Mouse (Mus musculus): ENCODE results near the gene Mdk. TPM values are rescaled to one million over a fixed set of nuclear protein-coding genes. Genes with fewer than 3 reads are reported as not detected.
A peak's percentile ranks its signal among the peaks of the same experiment; 100 is the strongest.

Mdk gene
- polyA plus RNA-seq (2014; fragmentation: Nextera tagmentation; extraction: Ambion mirVana) = 842 and 965 TPM in 2 replicates

GRCm38 (mm10) chr2:91932160-91932711 lies at the start of gene Mdk:
Gene Mdk, minus strand, starts transcription at chr2:91932297.
- Histone ChIP-seq H3K4me2 (peak within 1 kb of the TSS; percentile 83), H3K9me3 (replicated peaks; ENCODE audit: control insufficient read depth, low read length) (no peaks in the 10 kb centered on the region), H3K9ac (ENCODE audit: low read depth, low read length) (peak within 1 kb of the TSS; percentile 90), H3K4me3 (ENCODE audit: low read depth, low read length) (peak within 1 kb of the TSS; percentile 67), H3K27ac (ENCODE audit: low read depth, low read length) (peak within 1 kb of the TSS; percentile 96), H3K27me3 (ENCODE audit: control insufficient read depth, insufficient read depth, low read length) (peaks cover 4% of the 10 kb centered on the region; the same call in 1 of the 2 replicates), H3K4me1 (ENCODE audit: control insufficient read depth, insufficient read depth, low read length) (peaks cover 34% of the 10 kb centered on the region), H3K36me3 (ENCODE audit: control insufficient read depth, insufficient read depth, low read length) (peaks cover 24% of the 10 kb centered on the region)
- ATAC-seq (replicated peaks; ENCODE audit: insufficient number of reproducible peaks, low FRiP score, low TSS enrichment) = peak; percentile 43
- WGBS (ENCODE audit: insufficient replicate concordance) = under 1% methylated on average over 16 of the region's 16 CpGs

GRCm38 (mm10) chr2:91980830-91981229 lies 48.7 kb upstream of the Mdk start:
- no peak overlapping the region for H3K27ac ChIP-seq (ENCODE audit: low read depth, low read length)
- H3K4me3 ChIP-seq (ENCODE audit: low read depth, low read length) = no peak overlapping the region
- H3K27me3 ChIP-seq (ENCODE audit: control insufficient read depth, insufficient read depth, low read length) = peaks cover 16% of the 10 kb centered on the region
- H3K4me2 ChIP-seq = no peak overlapping the region
- H3K36me3 ChIP-seq (ENCODE audit: control insufficient read depth, insufficient read depth, low read length) = no peaks in the 10 kb centered on the region
- WGBS (ENCODE audit: insufficient replicate concordance) = 30% methylated on average over 5 of the region's 5 CpGs
- no peak overlapping the region for H3K9ac ChIP-seq (ENCODE audit: low read depth, low read length)
- ATAC-seq (replicated peaks; ENCODE audit: insufficient number of reproducible peaks, low FRiP score, low TSS enrichment) = no peak
- no peaks in the 10 kb centered on the region for H3K9me3 ChIP-seq (replicated peaks; ENCODE audit: control insufficient read depth, low read length)
- peaks cover 36% of the 10 kb centered on the region for H3K4me1 ChIP-seq (ENCODE audit: control insufficient read depth, insufficient read depth, low read length)

GRCm38 (mm10) chr2:91980245-91980644 lies 48.1 kb upstream of the Mdk start:
- Histone ChIP-seq H3K27me3 (ENCODE audit: control insufficient read depth, insufficient read depth, low read length) (peaks cover 22% of the 10 kb centered on the region), H3K4me3 (ENCODE audit: low read depth, low read length) (no peak overlapping the region), H3K4me1 (ENCODE audit: control insufficient read depth, insufficient read depth, low read length) (peaks cover 40% of the 10 kb centered on the region), H3K9me3 (replicated peaks; ENCODE audit: control insufficient read depth, low read length) (no peaks in the 10 kb centered on the region), H3K9ac (ENCODE audit: low read depth, low read length) (no peak overlapping the region), H3K36me3 (ENCODE audit: control insufficient read depth, insufficient read depth, low read length) (no peaks in the 10 kb centered on the region), H3K27ac (ENCODE audit: low read depth, low read length) (no peak overlapping the region), H3K4me2 (no peak overlapping the region)
- ATAC-seq (replicated peaks; ENCODE audit: insufficient number of reproducible peaks, low FRiP score, low TSS enrichment) = no peak
- WGBS (ENCODE audit: insufficient replicate concordance) = 26% methylated on average over 4 of the region's 4 CpGs

GRCm38 (mm10) chr2:91978547-91978946 lies 46.5 kb upstream of the Mdk start:
- Histone ChIP-seq H3K27ac (ENCODE audit: low read depth, low read length) (0 out of 2 replicates have a peak overlapping the region, but pooled peaks have one; percentile 0), H3K9ac (ENCODE audit: low read depth, low read length) (no peak overlapping the region), H3K4me2 (no peak overlapping the region), H3K9me3 (replicated peaks; ENCODE audit: control insufficient read depth, low read length) (no peaks in the 10 kb centered on the region), H3K27me3 (ENCODE audit: control insufficient read depth, insufficient read depth, low read length) (peaks cover 33% of the 10 kb centered on the region), H3K36me3 (ENCODE audit: control insufficient read depth, insufficient read depth, low read length) (no peaks in the 10 kb centered on the region), H3K4me1 (ENCODE audit: control insufficient read depth, insufficient read depth, low read length) (peaks cover 31% of the 10 kb centered on the region), H3K4me3 (ENCODE audit: low read depth, low read length) (no peak overlapping the region)
- WGBS (ENCODE audit: insufficient replicate concordance) = 12% methylated on average over 2 of the region's 2 CpGs
- ATAC-seq (replicated peaks; ENCODE audit: insufficient number of reproducible peaks, low FRiP score, low TSS enrichment) = no peak

GRCm38 (mm10) chr2:91977960-91978359 lies 45.9 kb upstream of the Mdk start:
- 60% methylated on average over 4 of the region's 4 CpGs for WGBS (ENCODE audit: insufficient replicate concordance)
- Histone ChIP-seq H3K4me3 (ENCODE audit: low read depth, low read length) (no peak overlapping the region), H3K4me1 (ENCODE audit: control insufficient read depth, insufficient read depth, low read length) (peaks cover 31% of the 10 kb centered on the region), H3K27me3 (ENCODE audit: control insufficient read depth, insufficient read depth, low read length) (peaks cover 33% of the 10 kb centered on the region), H3K9ac (ENCODE audit: low read depth, low read length) (no peak overlapping the region), H3K27ac (ENCODE audit: low read depth, low read length) (0 out of 2 replicates have a peak overlapping the region, but pooled peaks have one; percentile 0), H3K4me2 (no peak overlapping the region), H3K36me3 (ENCODE audit: control insufficient read depth, insufficient read depth, low read length) (no peaks in the 10 kb centered on the region), H3K9me3 (replicated peaks; ENCODE audit: control insufficient read depth, low read length) (no peaks in the 10 kb centered on the region)
- no peak for ATAC-seq (replicated peaks; ENCODE audit: insufficient number of reproducible peaks, low FRiP score, low TSS enrichment)

- no peak within 1 kb of the TSS for H3K27ac ChIP-seq (ENCODE audit: low read depth, low read length)
- H3K4me3 ChIP-seq (ENCODE audit: low read depth, low read length) = peak within 1 kb of the TSS; percentile 47
- peak within 1 kb of the TSS; percentile 88 for H3K4me2 ChIP-seq
- H3K9me3 ChIP-seq (replicated peaks; ENCODE audit: control insufficient read depth, low read length) = no peaks in the 10 kb centered on the region
- peak within 1 kb of the TSS; percentile 58 for H3K9ac ChIP-seq (ENCODE audit: low read depth, low read length)
- WGBS (ENCODE audit: insufficient replicate concordance) = under 1% methylated on average over 72 of the region's 79 CpGs
- peaks cover 46% of the 10 kb centered on the region for H3K4me1 ChIP-seq (ENCODE audit: control insufficient read depth, insufficient read depth, low read length)
- H3K27me3 ChIP-seq (ENCODE audit: control insufficient read depth, insufficient read depth, low read length) = peaks cover 33% of the 10 kb centered on the region
- H3K36me3 ChIP-seq (ENCODE audit: control insufficient read depth, insufficient read depth, low read length) = no peaks in the 10 kb centered on the region
- no peak for ATAC-seq (replicated peaks; ENCODE audit: insufficient number of reproducible peaks, low FRiP score, low TSS enrichment)
These were observed 43.8 kb upstream of the Mdk start, which contains the start of gene Dgkz for GRCm38 (mm10) chr2:91975581-91976541. Gene Dgkz, minus strand, starts transcription at chr2:91975864.

- H3K27me3 ChIP-seq (ENCODE audit: control insufficient read depth, insufficient read depth, low read length) = peaks cover 33% of the 10 kb centered on the region
- ATAC-seq (replicated peaks; ENCODE audit: insufficient number of reproducible peaks, low FRiP score, low TSS enrichment) = no peak
- H3K4me3 ChIP-seq (ENCODE audit: low read depth, low read length) = no peak overlapping the region
- 48% methylated on average over 7 of the region's 7 CpGs for WGBS (ENCODE audit: insufficient replicate concordance)
- no peak overlapping the region for H3K27ac ChIP-seq (ENCODE audit: low read depth, low read length)
- H3K36me3 ChIP-seq (ENCODE audit: control insufficient read depth, insufficient read depth, low read length) = no peaks in the 10 kb centered on the region
- no peaks in the 10 kb centered on the region for H3K9me3 ChIP-seq (replicated peaks; ENCODE audit: control insufficient read depth, low read length)
- no peak overlapping the region for H3K9ac ChIP-seq (ENCODE audit: low read depth, low read length)
- H3K4me1 ChIP-seq (ENCODE audit: control insufficient read depth, insufficient read depth, low read length) = peaks cover 35% of the 10 kb centered on the region
- H3K4me2 ChIP-seq = no peak overlapping the region
These were observed 41.5 kb upstream of the Mdk start for GRCm38 (mm10) chr2:91973416-91974135.

GRCm38 (mm10) chr2:91972121-91972566 lies 40.0 kb upstream of the Mdk start:
- H3K9ac ChIP-seq (ENCODE audit: low read depth, low read length) = no peak overlapping the region
- H3K27me3 ChIP-seq (ENCODE audit: control insufficient read depth, insufficient read depth, low read length) = peaks cover 30% of the 10 kb centered on the region
- no peaks in the 10 kb centered on the region for H3K9me3 ChIP-seq (replicated peaks; ENCODE audit: control insufficient read depth, low read length)
- peak; percentile 9; the same call in 1 of the 2 replicates for ATAC-seq (replicated peaks; ENCODE audit: insufficient number of reproducible peaks, low FRiP score, low TSS enrichment)
- peak overlapping the region; percentile 52; the same call in 1 of the 2 replicates for H3K4me2 ChIP-seq
- WGBS (ENCODE audit: insufficient replicate concordance) = 39% methylated on average over 13 of the region's 13 CpGs
- H3K27ac ChIP-seq (ENCODE audit: low read depth, low read length) = peak overlapping the region; percentile 83
- no peak overlapping the region for H3K4me3 ChIP-seq (ENCODE audit: low read depth, low read length)
- H3K4me1 ChIP-seq (ENCODE audit: control insufficient read depth, insufficient read depth, low read length) = peaks cover 32% of the 10 kb centered on the region
- no peaks in the 10 kb centered on the region for H3K36me3 ChIP-seq (ENCODE audit: control insufficient read depth, insufficient read depth, low read length)
